Mouse (Mus musculus): ENCODE data around the gene 0610009B22Rik. TPM values are rescaled to one million over a fixed set of nuclear protein-coding genes. Genes with fewer than 3 reads are reported as not detected.
"Not testable (repeated sequence)": the region's sequence is repeated elsewhere in the genome, so short reads cannot be mapped to it uniquely, and the experiment has no call there.

The 0610009B22Rik gene
- 98.9 and 99.4 TPM in 2 replicates for polyA plus RNA-seq (2015; fragmentation: Nextera tagmentation; extraction: Ambion mirVana)

GRCm38 (mm10) chr11:51688330-51689328 is at the start of gene 0610009B22Rik:
0610009B22Rik (minus strand) TSS chr11:51688874.
- Histone ChIP-seq H3K27ac (peak within 1 kb of the TSS; percentile 99), H3K27me3 (no peaks in the 10 kb centered on the region), H3K4me3 (peak within 1 kb of the TSS; percentile 74), H3K9me3 (no peaks in the 10 kb centered on the region), H3K4me2 (peak within 1 kb of the TSS; percentile 73), H3K36me3 (peaks cover 16% of the 10 kb centered on the region), H3K9ac (peak within 1 kb of the TSS; percentile 79), H3K4me1 (peaks cover 10% of the 10 kb centered on the region)
- WGBS, result under 1% methylated on average over 60 of the region's 60 CpGs
- peak; percentile 99 for ATAC-seq (ENCODE audit: borderline replicate concordance, extremely low read depth, low FRiP score, low TSS enrichment)

- H3K27me3 ChIP-seq; H3K4me1 ChIP-seq; H3K9ac ChIP-seq; H3K27ac ChIP-seq; H3K9me3 ChIP-seq; H3K4me3 ChIP-seq; H3K4me2 ChIP-seq; ATAC-seq (ENCODE audit: borderline replicate concordance, extremely low read depth, low FRiP score, low TSS enrichment): not testable (repeated sequence)
- 94% methylated on average over 13 of the region's 13 CpGs for WGBS
- peaks cover 44% of the 10 kb centered on the region for H3K36me3 ChIP-seq
Observed at GRCm38 (mm10) chr11:51734218-51734617, 45.5 kb upstream of the 0610009B22Rik start.

- H3K36me3 ChIP-seq, result peaks cover 44% of the 10 kb centered on the region
Observed at GRCm38 (mm10) chr11:51732883-51733282, 44.2 kb upstream of the 0610009B22Rik start.

GRCm38 (mm10) chr11:51721066-51721465 is 32.4 kb upstream of the 0610009B22Rik start:
- Histone ChIP-seq H3K27ac (no peak overlapping the region), H3K36me3 (peaks cover 79% of the 10 kb centered on the region), H3K9me3 (no peaks in the 10 kb centered on the region), H3K4me1 (no peaks in the 10 kb centered on the region), H3K27me3 (no peaks in the 10 kb centered on the region), H3K4me2 (no peak overlapping the region), H3K4me3 (no peak overlapping the region), H3K9ac (no peak overlapping the region)
- no peak for ATAC-seq (ENCODE audit: borderline replicate concordance, extremely low read depth, low FRiP score, low TSS enrichment)
- WGBS, result 90% methylated on average over 11 of the region's 11 CpGs

More at GRCm38 (mm10) chr11:51732883-51733282, 44.2 kb upstream of the 0610009B22Rik start:
- Histone ChIP-seq H3K27ac (no peak overlapping the region), H3K4me1 (no peaks in the 10 kb centered on the region), H3K27me3 (no peaks in the 10 kb centered on the region), H3K4me2 (no peak overlapping the region), H3K9me3 (no peaks in the 10 kb centered on the region), H3K9ac (no peak overlapping the region), H3K4me3 (no peak overlapping the region)
- WGBS, result 70% methylated on average over 1 of the region's 1 CpGs
- ATAC-seq (ENCODE audit: borderline replicate concordance, extremely low read depth, low FRiP score, low TSS enrichment), result no peak

- 96% methylated on average over 13 of the region's 13 CpGs for WGBS
- Histone ChIP-seq H3K9me3 (no peaks in the 10 kb centered on the region), H3K27me3 (no peaks in the 10 kb centered on the region), H3K9ac (no peak overlapping the region), H3K4me3 (no peak overlapping the region), H3K36me3 (peaks cover 64% of the 10 kb centered on the region), H3K4me1 (no peaks in the 10 kb centered on the region), H3K4me2 (no peak overlapping the region), H3K27ac (no peak overlapping the region)
- no peak for ATAC-seq (ENCODE audit: borderline replicate concordance, extremely low read depth, low FRiP score, low TSS enrichment)
Observed at GRCm38 (mm10) chr11:51707080-51707479, 18.4 kb upstream of the 0610009B22Rik start.

GRCm38 (mm10) chr11:51706451-51706850 is 17.8 kb upstream of the 0610009B22Rik start:
- no peak for ATAC-seq (ENCODE audit: borderline replicate concordance, extremely low read depth, low FRiP score, low TSS enrichment)
- Histone ChIP-seq H3K4me1 (no peaks in the 10 kb centered on the region), H3K9ac (no peak overlapping the region), H3K4me2 (no peak overlapping the region), H3K36me3 (peaks cover 63% of the 10 kb centered on the region), H3K4me3 (no peak overlapping the region), H3K27ac (no peak overlapping the region), H3K9me3 (no peaks in the 10 kb centered on the region), H3K27me3 (no peaks in the 10 kb centered on the region)
- WGBS, result 94% methylated on average over 10 of the region's 10 CpGs

GRCm38 (mm10) chr11:51703379-51703998 is 14.8 kb upstream of the 0610009B22Rik start:
- no peaks in the 10 kb centered on the region for H3K9me3 ChIP-seq
- no peak for ATAC-seq (ENCODE audit: borderline replicate concordance, extremely low read depth, low FRiP score, low TSS enrichment)

GRCm38 (mm10) chr11:51702831-51703230 is 14.2 kb upstream of the 0610009B22Rik start:
- Histone ChIP-seq H3K9ac (no peak overlapping the region), H3K4me3 (no peak overlapping the region), H3K4me1 (no peaks in the 10 kb centered on the region), H3K27ac (no peak overlapping the region), H3K4me2 (no peak overlapping the region), H3K36me3 (peaks cover 73% of the 10 kb centered on the region), H3K27me3 (no peaks in the 10 kb centered on the region), H3K9me3 (no peaks in the 10 kb centered on the region)
- no peak for ATAC-seq (ENCODE audit: borderline replicate concordance, extremely low read depth, low FRiP score, low TSS enrichment)
- WGBS, result 80% methylated on average over 3 of the region's 3 CpGs

More at GRCm38 (mm10) chr11:51703379-51703998, 14.8 kb upstream of the 0610009B22Rik start:
- no peaks in the 10 kb centered on the region for H3K27me3 ChIP-seq
- peaks cover 70% of the 10 kb centered on the region for H3K36me3 ChIP-seq
- no peak overlapping the region for H3K4me2 ChIP-seq
- H3K4me1 ChIP-seq, result no peaks in the 10 kb centered on the region
- no peak overlapping the region for H3K4me3 ChIP-seq
- WGBS, result 72% methylated on average over 10 of the region's 10 CpGs
- H3K27ac ChIP-seq, result no peak overlapping the region
- no peak overlapping the region for H3K9ac ChIP-seq

- Histone ChIP-seq H3K36me3 (peaks cover 50% of the 10 kb centered on the region), H3K4me3 (no peak overlapping the region), H3K27ac (no peak overlapping the region), H3K4me2 (no peak overlapping the region), H3K4me1 (no peaks in the 10 kb centered on the region), H3K27me3 (no peaks in the 10 kb centered on the region), H3K9ac (no peak overlapping the region), H3K9me3 (no peaks in the 10 kb centered on the region)
- 95% methylated on average over 3 of the region's 3 CpGs for WGBS
- no peak for ATAC-seq (ENCODE audit: borderline replicate concordance, extremely low read depth, low FRiP score, low TSS enrichment)
Observed at GRCm38 (mm10) chr11:51694984-51695383, 6.3 kb upstream of the 0610009B22Rik start.

GRCm38 (mm10) chr11:51690597-51690996 is 1.9 kb upstream of the 0610009B22Rik start:
- 75% methylated on average over 2 of the region's 3 CpGs for WGBS
- H3K9me3 ChIP-seq; H3K4me3 ChIP-seq; H3K4me2 ChIP-seq; H3K9ac ChIP-seq; H3K27ac ChIP-seq; ATAC-seq (ENCODE audit: borderline replicate concordance, extremely low read depth, low FRiP score, low TSS enrichment); H3K4me1 ChIP-seq; H3K27me3 ChIP-seq: not testable (repeated sequence)
- peaks cover 15% of the 10 kb centered on the region for H3K36me3 ChIP-seq

GRCm38 (mm10) chr11:51689343-51689742 is 669 bp upstream of the 0610009B22Rik start:
- no peak for ATAC-seq (ENCODE audit: borderline replicate concordance, extremely low read depth, low FRiP score, low TSS enrichment)
- peak overlapping the region; percentile 74 for H3K4me3 ChIP-seq
- peak overlapping the region; percentile 67; the same call in 1 of the 2 replicates for H3K9ac ChIP-seq
- H3K9me3 ChIP-seq, result no peaks in the 10 kb centered on the region
- peak overlapping the region; percentile 73 for H3K4me2 ChIP-seq
- peak overlapping the region; percentile 99 for H3K27ac ChIP-seq
- H3K27me3 ChIP-seq, result no peaks in the 10 kb centered on the region
- H3K36me3 ChIP-seq, result peaks cover 16% of the 10 kb centered on the region
- peaks cover 10% of the 10 kb centered on the region for H3K4me1 ChIP-seq
- WGBS, result 22% methylated on average over 6 of the region's 6 CpGs

- H3K4me1 ChIP-seq, result no peaks in the 10 kb centered on the region
- no peak overlapping the region for H3K4me2 ChIP-seq
- H3K36me3 ChIP-seq, result peaks cover 9% of the 10 kb centered on the region
- no peak for ATAC-seq (ENCODE audit: borderline replicate concordance, extremely low read depth, low FRiP score, low TSS enrichment)
- H3K9ac ChIP-seq, result no peak overlapping the region
- no peak overlapping the region for H3K27ac ChIP-seq
- 42% methylated on average over 8 of the region's 8 CpGs for WGBS
- no peak overlapping the region for H3K4me3 ChIP-seq
- H3K9me3 ChIP-seq, result no peaks in the 10 kb centered on the region
- no peaks in the 10 kb centered on the region for H3K27me3 ChIP-seq
Observed at GRCm38 (mm10) chr11:51681976-51682374, 6.7 kb downstream of the 0610009B22Rik start.

All from lung, embryonic 15.5 days (tissue).